Mouse (Mus musculus) limb, embryonic 14.5 days (tissue): ENCODE measurements at regions not wholly inside any gene's neighbourhood (a gene's known extent, or its start where the extent isn't known, plus 50 kb on each side); places are given as distances from the start of the nearest gene placed in this dataset.

Experiments
- ATAC-seq: fragments of 200-750 bp; cut with Nextera tagmentation; 2 replicates; pipeline ENCODE4 v1.8.0; 2017; ENCODE audit warnings: low read depth, moderate number of reproducible peaks, moderate TSS enrichment; ENCODE audit not compliant: low FRiP score
- DNase-seq: peaks from one replicate; pipeline ENCODE4 v3.0.0-alpha.2; 2015; ENCODE audit warnings: low spot score
- H3K27ac ChIP-seq: fragments of 300-500 bp; sonication (generic); replicated peaks from 2 replicates; pipeline ENCODE4 v1.5.1; 2014; ENCODE audit warnings: low read depth, mild to moderate bottlenecking, low read length, moderate library complexity, mixed read lengths
- H3K27me3 ChIP-seq: fragments of 300-500 bp; sonication (generic); 2 replicates; pipeline ENCODE4 v1.6.1; 2014; ENCODE audit warnings: low read length, mixed read lengths; ENCODE audit not compliant: control insufficient read depth, insufficient read depth
- H3K36me3 ChIP-seq: fragments of 300-500 bp; sonication (generic); 2 replicates; pipeline ENCODE4 v1.6.1; 2014; ENCODE audit warnings: mild to moderate bottlenecking, low read length, moderate library complexity, mixed read lengths; ENCODE audit not compliant: control insufficient read depth, insufficient read depth
- H3K4me1 ChIP-seq: fragments of 300-500 bp; sonication (generic); 2 replicates; pipeline ENCODE4 v1.6.1; 2014; ENCODE audit warnings: antibody characterized with exemption, low read length, mixed read lengths; ENCODE audit not compliant: control insufficient read depth, insufficient read depth
- H3K4me2 ChIP-seq: fragments of 300-500 bp; sonication (generic); replicated peaks from 2 replicates; pipeline ENCODE4 v1.6.1; 2014; ENCODE audit warnings: low read depth, mild to moderate bottlenecking, low read length, moderate library complexity; ENCODE audit not compliant: severe bottlenecking
- H3K4me3 ChIP-seq: fragments of 300-500 bp; sonication (generic); replicated peaks from 2 replicates; pipeline ENCODE4 v1.5.1; 2014; ENCODE audit warnings: low read length
- H3K9ac ChIP-seq: fragments of 300-500 bp; sonication (generic); 2 replicates; pipeline ENCODE4 v1.6.1; 2014; ENCODE audit warnings: mild to moderate bottlenecking, low read depth, low read length, moderate library complexity; ENCODE audit not compliant: severe bottlenecking
- H3K9me3 ChIP-seq: fragments of 300-500 bp; sonication (generic); 2 replicates; pipeline ENCODE4 v1.6.1; 2016; ENCODE audit warnings: low read length; ENCODE audit not compliant: control insufficient read depth
- POLR2A ChIP-seq: fragments of 200-500 bp; IDR thresholded peaks from 2 replicates; pipeline ENCODE4 v1.8.0; 2012; ENCODE audit warnings: inconsistent platforms, mild to moderate bottlenecking, moderate library complexity, borderline replicate concordance; ENCODE audit not compliant: insufficient read depth, insufficient read length; ENCODE audit errors: extremely low read depth
- WGBS: fragments of 180-500 bp; shearing (Covaris S2); extraction: QIAGEN DNeasy Blood & Tissue Kit; methylation state at CpG from one replicate; pipeline ENCODE4 v1.1.7; 2014; 5-methylcytosine and 5-hydroxymethylcytosine counted together

DNA sequence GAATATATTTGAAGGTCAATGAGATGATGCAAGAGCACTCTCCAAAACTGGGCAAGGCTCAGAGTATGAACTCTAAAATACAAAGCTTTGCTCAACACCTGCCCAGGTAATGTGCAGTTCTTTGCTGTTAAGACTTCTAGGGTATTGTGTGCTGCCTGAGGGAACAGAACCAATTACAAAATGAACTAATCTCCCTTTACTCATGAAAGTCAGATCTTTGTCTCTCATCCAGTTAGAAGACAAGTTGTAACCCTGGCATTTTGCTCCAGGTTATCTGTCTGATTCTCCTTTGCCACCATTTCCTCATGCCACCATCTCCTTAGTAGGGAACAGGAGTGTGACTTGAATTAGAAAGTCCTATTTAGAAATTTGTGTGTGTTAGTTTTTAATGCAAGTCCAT lies 243.5 kb upstream of the P2ry1 start:
- Histone ChIP-seq H3K4me1 (no peaks in the 10 kb centered on the region), H3K27me3 (no peaks in the 10 kb centered on the region), H3K9ac (no peak overlapping the region), H3K4me2 (no peak overlapping the region), H3K9me3 (no peaks in the 10 kb centered on the region), H3K36me3 (no peaks in the 10 kb centered on the region), H3K27ac (no peak overlapping the region), H3K4me3 (no peak overlapping the region)
- DNase-seq, result no peak
- ATAC-seq, result no peak
- no peak for TF ChIP-seq POLR2A

DNA sequence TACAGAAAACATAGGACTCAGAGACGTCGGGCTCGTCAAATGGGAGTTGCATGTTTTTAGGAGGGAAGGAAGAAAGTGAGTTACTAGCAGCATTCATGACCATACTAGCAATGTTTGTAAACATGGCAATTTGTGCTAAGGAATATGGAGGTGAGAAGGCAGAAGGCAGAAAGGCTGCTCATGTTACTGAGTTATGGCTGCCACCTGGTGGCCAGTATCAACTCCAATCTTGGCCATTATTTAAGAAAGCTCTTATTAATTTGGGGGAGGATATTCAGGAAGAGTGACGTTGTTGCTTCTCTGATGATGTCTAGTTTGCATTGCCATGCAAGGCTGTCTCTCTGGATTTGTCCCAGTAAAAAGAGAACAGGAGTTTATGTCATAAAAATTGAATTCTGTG lies 239.7 kb upstream of the P2ry1 start:
- DNase-seq (peak; percentile 64), ATAC-seq (no peak; the same call in 1 of the 2 replicates)
- no peak overlapping the region for H3K4me2 ChIP-seq
- no peak overlapping the region for H3K4me3 ChIP-seq
- TF ChIP-seq POLR2A, result no peak
- no peak overlapping the region for H3K27ac ChIP-seq
- no peaks in the 10 kb centered on the region for H3K4me1 ChIP-seq
- no peaks in the 10 kb centered on the region for H3K27me3 ChIP-seq
- WGBS, result 54% methylated on average over 4 of the region's 4 CpGs
- H3K36me3 ChIP-seq, result no peaks in the 10 kb centered on the region
- no peak overlapping the region for H3K9ac ChIP-seq
- no peaks in the 10 kb centered on the region for H3K9me3 ChIP-seq

DNA sequence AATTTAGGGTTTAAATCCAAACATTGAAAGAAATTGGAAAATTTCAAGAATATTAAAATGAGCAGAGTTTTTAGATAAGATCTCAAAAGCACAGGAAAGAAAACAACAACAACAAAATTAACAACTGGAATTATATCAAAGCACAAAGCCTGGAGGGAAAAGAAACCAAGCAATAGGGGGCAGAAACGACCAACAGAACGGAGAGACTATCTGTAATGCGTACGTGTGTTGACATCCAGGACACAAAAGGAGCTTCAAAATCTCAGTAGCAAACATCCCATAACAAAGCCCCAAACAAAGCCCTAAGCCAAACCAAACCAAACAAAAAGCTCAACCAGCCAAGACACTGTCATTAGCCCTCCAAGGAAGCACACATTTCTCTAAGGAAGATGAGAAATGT lies 237.5 kb upstream of the P2ry1 start:
- no peaks in the 10 kb centered on the region for H3K27me3 ChIP-seq
- ATAC-seq, result no peak
- no peaks in the 10 kb centered on the region for H3K9me3 ChIP-seq
- no peak overlapping the region for H3K27ac ChIP-seq
- H3K4me1 ChIP-seq, result no peaks in the 10 kb centered on the region
- no peaks in the 10 kb centered on the region for H3K36me3 ChIP-seq
- no peak overlapping the region for H3K9ac ChIP-seq
- no peak for DNase-seq
- no peak overlapping the region for H3K4me2 ChIP-seq
- TF ChIP-seq POLR2A, result no peak
- WGBS, result 69% methylated on average over 4 of the region's 4 CpGs
- H3K4me3 ChIP-seq, result no peak overlapping the region

DNA sequence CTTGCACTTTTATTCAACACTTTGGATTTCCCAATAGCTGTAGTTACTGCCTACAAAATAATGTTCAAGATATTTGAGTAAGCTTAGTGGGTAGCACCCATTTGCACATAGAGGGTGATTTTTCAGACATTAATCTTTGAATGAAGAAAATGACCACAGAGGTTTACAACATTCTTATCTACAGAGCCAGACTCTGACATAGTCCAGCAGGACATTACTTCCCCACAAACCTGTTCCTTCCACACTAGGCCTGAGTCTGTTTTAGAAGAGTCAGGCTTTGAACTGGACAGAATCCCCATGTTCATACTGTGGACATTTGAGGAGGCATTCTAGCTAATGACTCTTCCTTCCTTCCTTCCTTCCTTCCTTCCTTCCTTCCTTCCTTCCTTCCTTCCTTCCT lies 233.6 kb upstream of the P2ry1 start:
- Histone ChIP-seq H3K9me3 (no peaks in the 10 kb centered on the region), H3K4me3 (no peak overlapping the region), H3K27ac (no peak overlapping the region), H3K4me2 (no peak overlapping the region), H3K4me1 (peaks cover 4% of the 10 kb centered on the region; the same call in 1 of the 2 replicates), H3K27me3 (no peaks in the 10 kb centered on the region), H3K36me3 (no peaks in the 10 kb centered on the region), H3K9ac (no peak overlapping the region)
- ATAC-seq (no peak), DNase-seq (no peak)
- TF ChIP-seq POLR2A, result no peak

DNA sequence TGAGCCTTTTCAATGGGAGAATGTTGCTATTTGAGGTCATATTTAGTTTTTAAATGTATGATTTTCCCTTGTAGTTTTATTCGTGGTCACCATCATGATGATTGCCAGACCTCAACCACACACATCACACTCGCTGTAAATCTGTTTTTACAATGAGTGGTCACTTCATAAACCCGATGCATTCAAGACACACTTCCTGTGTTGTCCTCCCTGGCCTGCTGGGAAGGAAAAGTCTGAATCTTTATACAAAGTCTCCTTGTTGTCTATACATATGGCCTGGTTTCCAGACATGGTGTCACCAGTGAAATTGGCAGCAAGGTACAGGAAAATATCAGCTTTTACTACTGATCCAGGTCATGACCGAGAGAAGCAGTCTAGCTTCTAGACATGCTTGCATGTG lies 230.7 kb upstream of the P2ry1 start:
- no peak for TF ChIP-seq POLR2A
- 0 out of 2 replicates have a peak overlapping the region, but pooled peaks have one; percentile 13 for H3K27ac ChIP-seq
- peaks cover 4% of the 10 kb centered on the region; the same call in 1 of the 2 replicates for H3K4me1 ChIP-seq
- WGBS, result 26% methylated on average over 4 of the region's 4 CpGs
- no peaks in the 10 kb centered on the region for H3K9me3 ChIP-seq
- no peaks in the 10 kb centered on the region for H3K27me3 ChIP-seq
- peak; percentile 50; the same call in 1 of the 2 replicates for ATAC-seq
- no peak overlapping the region for H3K4me3 ChIP-seq
- no peak overlapping the region for H3K9ac ChIP-seq
- no peak overlapping the region for H3K4me2 ChIP-seq
- DNase-seq, result peak; percentile 18
- H3K36me3 ChIP-seq, result no peaks in the 10 kb centered on the region

DNA sequence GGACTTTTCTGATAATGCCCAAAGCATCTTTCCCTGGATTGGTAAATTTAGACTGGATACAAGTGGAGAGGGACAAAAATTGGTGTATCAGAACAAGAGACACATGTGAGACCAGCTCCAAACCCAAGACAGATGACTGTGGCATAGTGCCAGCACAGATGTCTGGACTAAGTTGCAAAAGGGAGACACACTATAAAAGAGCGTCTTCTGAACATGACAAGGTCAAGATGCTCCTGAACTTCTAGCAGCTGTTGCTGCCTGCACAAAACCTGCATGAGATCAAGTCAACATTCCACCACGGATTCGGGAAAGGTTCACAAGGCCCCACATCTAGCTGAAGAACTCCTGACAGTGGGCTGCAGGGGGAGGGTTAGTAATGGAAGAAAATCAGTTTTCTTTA lies 229.2 kb upstream of the P2ry1 start:
- Histone ChIP-seq H3K4me2 (no peak overlapping the region), H3K4me3 (no peak overlapping the region), H3K9me3 (no peaks in the 10 kb centered on the region), H3K27me3 (no peaks in the 10 kb centered on the region), H3K4me1 (peaks cover 4% of the 10 kb centered on the region; the same call in 1 of the 2 replicates), H3K27ac (no peak overlapping the region), H3K9ac (no peak overlapping the region), H3K36me3 (no peaks in the 10 kb centered on the region)
- DNase-seq, result peak; percentile 44
- no peak for TF ChIP-seq POLR2A
- peak; percentile 30; the same call in 1 of the 2 replicates for ATAC-seq
- 54% methylated on average over 3 of the region's 3 CpGs for WGBS
